In the genomic region with DNA sequence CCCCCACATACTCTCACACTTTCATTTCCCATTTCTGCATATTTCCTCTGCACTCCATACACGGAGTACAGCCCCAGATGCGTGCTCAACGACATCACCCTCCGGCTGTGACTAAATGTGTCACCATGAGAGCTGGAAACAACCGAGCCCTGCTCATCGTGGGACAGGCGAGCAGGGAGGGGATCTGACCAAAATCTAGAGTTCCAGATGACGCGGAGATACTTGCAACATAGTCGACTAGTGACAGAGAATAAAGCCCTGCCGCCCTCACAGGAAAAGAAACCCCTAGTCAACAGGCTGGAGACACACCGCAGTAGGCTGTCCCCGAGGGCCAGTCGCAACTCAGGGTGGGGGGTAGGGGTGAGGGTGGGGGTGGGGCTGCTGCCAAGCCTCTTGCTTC, we compare ENCODE assay signal across 7 mouse cellular contexts.
DNase-seq lines count a peak whose midpoint lies in the region; ATAC-seq and TF ChIP-seq lines count a peak whose summit lies in the region.

No protein-coding gene starts in this region.

- H3K4me1 ChIP-seq in embryonic fibroblast, embryonic 13.5 days (ENCODE audit: control insufficient read depth, insufficient read depth, low read length), result no peaks in the 10 kb centered on the region
- 0 out of 2 replicates have a peak, but pooled peaks cover 3% of the 10 kb centered on the region for H3K4me1 ChIP-seq in hindbrain, embryonic 14.5 days (replicated peaks; ENCODE audit: control insufficient read depth, insufficient read depth, low read length)
- H3K4me1 ChIP-seq in neural tube, embryonic 11.5 days (ENCODE audit: control insufficient read depth, insufficient read depth, low read length), result peaks cover 3% of the 10 kb centered on the region; the same call in 1 of the 2 replicates

- H3K27me3 ChIP-seq in hindbrain, embryonic 14.5 days (ENCODE audit: control insufficient read depth, insufficient read depth, low read length), result peaks cover 24% of the 10 kb centered on the region
- H3K27me3 ChIP-seq in neural tube, embryonic 11.5 days (ENCODE audit: control insufficient read depth, insufficient read depth, low read length), result peaks cover 16% of the 10 kb centered on the region

- H3K9ac ChIP-seq in hindbrain, embryonic 14.5 days, result 0 out of 2 replicates have a peak overlapping the region, but pooled peaks have one; percentile 4
- no peak overlapping the region for H3K9ac ChIP-seq in neural tube, embryonic 11.5 days (ENCODE audit: low read length)

- no peak for ATAC-seq in hindbrain, embryonic 14.5 days (ENCODE audit: low FRiP score)
- ATAC-seq in neural tube, embryonic 11.5 days (ENCODE audit: insufficient read depth, low FRiP score, low TSS enrichment), result no peak

- TF ChIP-seq CTCF in embryonic fibroblast, embryonic 13.5 days (IDR thresholded peaks at IDR 0.05; ENCODE audit: borderline replicate concordance, insufficient read depth, low read length), result no peak

- peak overlapping the region; percentile 44 for H3K4me2 ChIP-seq in hindbrain, embryonic 14.5 days (replicated peaks)
- H3K4me2 ChIP-seq in neural tube, embryonic 11.5 days (ENCODE audit: low read depth), result peak overlapping the region; percentile 43

- H3K36me3 ChIP-seq in hindbrain, embryonic 14.5 days (replicated peaks; ENCODE audit: control insufficient read depth, insufficient read depth), result no peaks in the 10 kb centered on the region
- no peaks in the 10 kb centered on the region for H3K36me3 ChIP-seq in neural tube, embryonic 11.5 days (ENCODE audit: control insufficient read depth, insufficient read depth, low read length)

- peak overlapping the region; percentile 8; the same call in 1 of the 2 replicates for H3K4me3 ChIP-seq in embryonic fibroblast, embryonic 13.5 days (ENCODE audit: insufficient read depth, low read length)
- H3K4me3 ChIP-seq in hindbrain, embryonic 14.5 days (replicated peaks; ENCODE audit: low read length), result peak overlapping the region; percentile 5; the same call in 1 of the 2 replicates
- H3K4me3 ChIP-seq in neural tube, embryonic 11.5 days (ENCODE audit: low read depth, low read length), result 0 out of 2 replicates have a peak overlapping the region, but pooled peaks have one; percentile 4

- H3K27ac ChIP-seq in embryonic fibroblast, embryonic 13.5 days (ENCODE audit: insufficient read depth, low read length), result no peak overlapping the region
- no peak overlapping the region for H3K27ac ChIP-seq in hindbrain, embryonic 14.5 days
- no peak overlapping the region for H3K27ac ChIP-seq in neural tube, embryonic 11.5 days (ENCODE audit: low read depth, low read length)

- no peaks in the 10 kb centered on the region for H3K9me3 ChIP-seq in hindbrain, embryonic 14.5 days (ENCODE audit: control insufficient read depth, low read length)
- no peaks in the 10 kb centered on the region for H3K9me3 ChIP-seq in neural tube, embryonic 11.5 days (ENCODE audit: control insufficient read depth, low read length)

- DNase-seq in adrenal gland, postnatal 14 days, result peak; percentile 67
- no peak for DNase-seq in hindbrain, embryonic 14.5 days (ENCODE audit: low spot score)
- peak; percentile 52 to 60 for DNase-seq in lung, adult 18-20 months
- DNase-seq in neural tube, embryonic 11.5 days (ENCODE audit: low spot score), result no peak
- no peak for DNase-seq in layer of hippocampus, adult 11-12 months (ENCODE audit: low spot score)
- no peak for DNase-seq in cerebellum, adult 11-12 months

- WGBS in hindbrain, embryonic 14.5 days, result 12% methylated on average over 14 of the region's 14 CpGs
- 12% methylated on average over 14 of the region's 14 CpGs for WGBS in neural tube, embryonic 11.5 days

- TF ChIP-seq POLR2A in embryonic fibroblast, embryonic 13.5 days (IDR thresholded peaks at IDR 0.05; ENCODE audit: low read depth, low read length), result no peak

Comparison
In these comparisons a context has a peak if more than half of its experiments do, and no peak if none do; other contexts are left out.
1. DNase-seq: peak in adrenal gland, postnatal 14 days (single experiment) and lung, adult 18-20 months (2 of 2); none in hindbrain, embryonic 14.5 days (single experiment), neural tube, embryonic 11.5 days (single experiment), layer of hippocampus, adult 11-12 months (single experiment) and cerebellum, adult 11-12 months (single experiment).
2. Peak in every context shown above with its lines, with median percentiles within 50 percentile points of each other: H3K4me3 ChIP-seq.